Mouse (Mus musculus) MEL (cell line): ENCODE data around the gene Gm20388. TPM values are rescaled to one million over a fixed set of nuclear protein-coding genes. Genes with fewer than 3 reads are reported as not detected.

Experiments used
- DNase-seq: peaks from one replicate; pipeline ENCODE4 v3.0.0; 2011; ENCODE audit warnings: low read depth, low spot score
- H3K27ac ChIP-seq: 2 replicates; pipeline ENCODE4 v1.5.1; 2012; ENCODE audit warnings: low read depth, mild to moderate bottlenecking, control low read depth, low read length, moderate library complexity; ENCODE audit not compliant: control insufficient read depth
- H3K27me3 ChIP-seq, 2 experiments: fragments of 150-350 bp in 1 of 2; sonication (generic) in 1 of 2; 2 replicates each; pipeline ENCODE4 v1.6.1; 2012; ENCODE audit warnings: low read length in 2 of 2, mild to moderate bottlenecking in 2 of 2, improper control_type of control experiment in 1 of 2, moderate library complexity in 1 of 2; ENCODE audit not compliant: insufficient read depth in 2 of 2, control insufficient read depth in 1 of 2
- H3K36me3 ChIP-seq, 2 experiments: 2 replicates each; pipeline ENCODE4 v1.6.1; 2012 to 2014; ENCODE audit warnings: low read length in 2 of 2, improper control_type of control experiment in 1 of 2, inconsistent platforms in 1 of 2, mild to moderate bottlenecking in 1 of 2; ENCODE audit not compliant: insufficient read depth in 2 of 2, control insufficient read depth in 1 of 2
- H3K4me1 ChIP-seq, 2 experiments: fragments of 150-350 bp in 1 of 2; sonication (generic) in 1 of 2; 2 replicates each; pipeline ENCODE4 v1.6.1; 2012; ENCODE audit warnings: low read length in 2 of 2, improper control_type of control experiment in 1 of 2, mild to moderate bottlenecking in 1 of 2; ENCODE audit not compliant: insufficient read depth in 2 of 2, control insufficient read depth in 1 of 2
- H3K4me3 ChIP-seq, 2 experiments: fragments of 150-350 bp in 1 of 2; sonication (generic) in 1 of 2; 2 replicates each; pipeline ENCODE4 v1.5.1; 2012; ENCODE audit warnings: low read depth in 2 of 2, low read length in 2 of 2, mild to moderate bottlenecking in 2 of 2, moderate library complexity in 2 of 2, control low read depth in 1 of 2, improper control_type of control experiment in 1 of 2; ENCODE audit not compliant: control insufficient read depth in 1 of 2, insufficient read depth in 1 of 2
- H3K79me2 ChIP-seq: 2 replicates; pipeline ENCODE4 v1.6.1; 2012; ENCODE audit warnings: mild to moderate bottlenecking, low read length, moderate library complexity; ENCODE audit not compliant: control insufficient read depth, poor library complexity, insufficient read depth
- H3K9ac ChIP-seq: 2 replicates; pipeline ENCODE4 v1.6.1; 2012; ENCODE audit warnings: low read depth, mild to moderate bottlenecking, control low read depth, low read length, moderate library complexity; ENCODE audit not compliant: control insufficient read depth, poor library complexity, severe bottlenecking
- H3K9me3 ChIP-seq: fragments of 150-350 bp; sonication (generic); replicated peaks from 2 replicates; pipeline ENCODE4 v1.6.1; 2012; ENCODE audit warnings: mild to moderate bottlenecking, low read length, improper control_type of control experiment, moderate library complexity; ENCODE audit not compliant: insufficient read depth
- CHD2 ChIP-seq: IDR thresholded peaks from 2 replicates; pipeline ENCODE4 v1.6.1; 2011; ENCODE audit warnings: low read length, improper control_type of control experiment
- CTCF ChIP-seq, 3 experiments: IDR thresholded peaks in 2 of 3; conservative IDR thresholded peaks in 1 of 3; 2 replicates each; pipeline ENCODE4 v1.5.1; 2011 to 2012; ENCODE audit warnings: low read length in 3 of 3, low read depth in 2 of 3, mild to moderate bottlenecking in 2 of 3, improper control_type of control experiment in 1 of 3, inconsistent platforms in 1 of 3, mixed read lengths in 1 of 3, moderate library complexity in 1 of 3; ENCODE audit not compliant: control insufficient read depth in 1 of 3, insufficient read depth in 1 of 3, poor library complexity in 1 of 3, severe bottlenecking in 1 of 3
- EP300 ChIP-seq, 2 experiments: IDR thresholded peaks; 2 replicates each; pipeline ENCODE4 v1.6.1; 2011; ENCODE audit warnings: improper control_type of control experiment in 2 of 2, low read length in 2 of 2, low read depth in 1 of 2, mild to moderate bottlenecking in 1 of 2
- ETS1 ChIP-seq: IDR thresholded peaks from 2 replicates; pipeline ENCODE4 v1.6.1; 2012; ENCODE audit warnings: low read depth, mild to moderate bottlenecking, inconsistent platforms, low read length, improper control_type of control experiment, moderate library complexity
- GABPA ChIP-seq: IDR thresholded peaks from 2 replicates; pipeline ENCODE4 v1.6.1; 2012; ENCODE audit warnings: low read depth, mild to moderate bottlenecking, inconsistent platforms, low read length, improper control_type of control experiment, moderate library complexity
- JUND ChIP-seq: IDR thresholded peaks from 2 replicates; pipeline ENCODE4 v1.6.1; 2011; ENCODE audit warnings: low read depth, mild to moderate bottlenecking, improper control_type of control experiment, low read length
- NRF1 ChIP-seq: IDR thresholded peaks from 2 replicates; pipeline ENCODE4 v1.6.1; 2014; ENCODE audit warnings: low read depth, mild to moderate bottlenecking, inconsistent platforms, low read length, improper control_type of control experiment, moderate library complexity; ENCODE audit not compliant: poor library complexity, insufficient read depth, severe bottlenecking
- POLR2A ChIP-seq, 2 experiments: IDR thresholded peaks; 2 replicates each; pipeline ENCODE4 v1.6.1; 2011 to 2012; ENCODE audit warnings: low read length in 2 of 2, mild to moderate bottlenecking in 2 of 2, control low read depth in 1 of 2, improper control_type of control experiment in 1 of 2, low read depth in 1 of 2, moderate library complexity in 1 of 2; ENCODE audit not compliant: control insufficient read depth in 1 of 2, insufficient read depth in 1 of 2, poor library complexity in 1 of 2
- POLR2AphosphoS2 ChIP-seq: IDR thresholded peaks from 2 replicates; pipeline ENCODE4 v1.6.1; 2011; ENCODE audit warnings: low read length, improper control_type of control experiment
- POLR2AphosphoS5 ChIP-seq: IDR thresholded peaks from 2 replicates; pipeline ENCODE4 v1.6.1; 2012; ENCODE audit warnings: low read depth, borderline replicate concordance, mild to moderate bottlenecking, inconsistent platforms, low read length, moderate library complexity, mixed read lengths
- RAD21 ChIP-seq: IDR thresholded peaks from 2 replicates; pipeline ENCODE4 v1.6.1; 2011; ENCODE audit warnings: mild to moderate bottlenecking, low read depth, low read length, improper control_type of control experiment
- SMC3 ChIP-seq: IDR thresholded peaks from 2 replicates; pipeline ENCODE4 v1.6.1; 2011; ENCODE audit warnings: low read depth, low read length, improper control_type of control experiment
- TAL1 ChIP-seq: IDR thresholded peaks from 2 replicates; pipeline ENCODE4 v1.6.1; 2012; ENCODE audit warnings: mild to moderate bottlenecking, inconsistent platforms, low read length, moderate library complexity, mixed read lengths
- TBP ChIP-seq: IDR thresholded peaks from 2 replicates; pipeline ENCODE4 v1.8.0; 2011; ENCODE audit warnings: low read depth, low read length, improper control_type of control experiment
- UBTF ChIP-seq: IDR thresholded peaks from 2 replicates; pipeline ENCODE4 v1.6.1; 2012; ENCODE audit warnings: low read depth, mild to moderate bottlenecking, inconsistent platforms, low read length, improper control_type of control experiment, moderate library complexity, borderline replicate concordance; ENCODE audit not compliant: insufficient read depth
- USF1 ChIP-seq: IDR thresholded peaks from 2 replicates; pipeline ENCODE4 v1.6.1; 2014; ENCODE audit warnings: low read depth, mild to moderate bottlenecking, inconsistent platforms, low read length, improper control_type of control experiment, moderate library complexity
- ZKSCAN1 ChIP-seq: IDR thresholded peaks from 2 replicates; pipeline ENCODE4 v1.6.1; 2012; ENCODE audit warnings: low read depth, mild to moderate bottlenecking, inconsistent platforms, low read length, improper control_type of control experiment, moderate library complexity
- ZNF384 ChIP-seq: IDR thresholded peaks from 2 replicates; pipeline ENCODE4 v1.6.1; 2012; ENCODE audit warnings: low read depth, mild to moderate bottlenecking, inconsistent platforms, low read length, improper control_type of control experiment
- polyA plus RNA-seq, 2 experiments: library from polyadenylated mRNA; stranded (reverse) in 1 of 2; unstranded in 1 of 2; fragments of >175 nt in 1 of 2; fragments of >200 nt in 1 of 2; gene quantifications; 2 replicates each; pipeline versions ENCODE4 v1.2.1 to v1.2.4; 2012; ENCODE audit warnings: low replicate concordance in 2 of 2, low read depth in 1 of 2; ENCODE audit not compliant: insufficient read length in 2 of 2, insufficient read depth in 1 of 2, missing spikeins in 1 of 2
- total RNA-seq: library from RNA; depleted of rRNA; stranded (reverse); fragments of 300-350 nt; gene quantifications from 2 replicates; pipeline ENCODE4 v1.2.3, GENCODE M21; 2012

Gene Gm20388
- total and polyA plus RNA-seq, 3 experiments, result 11.1 to 17.8 TPM; not detected in 1

- Histone ChIP-seq H3K9me3 (no peaks in the 10 kb centered on the region), H3K9ac (no peak overlapping the region)
- TF ChIP-seq SMC3, result no peak
- TF ChIP-seq, all 39 proteins: peak for 0
- Histone ChIP-seq H3K79me2 (no peaks in the 10 kb centered on the region), H3K27ac (no peak overlapping the region), H3K4me1 (peaks cover 0 to 4% of the 10 kb centered on the region in 2 experiments; a peak in 1 of 4 replicates), H3K4me3 (no peak overlapping the region), H3K27me3 (no peaks in the 10 kb centered on the region; a peak in 1 of 4 replicates), H3K36me3 (no peaks in the 10 kb centered on the region)
- DNase-seq, result no peak
These were observed 3805.4 kb downstream of the Gm20388 start for GRCm38 (mm10) chr8:123715916-123716592.

- Histone ChIP-seq H3K79me2 (no peaks in the 10 kb centered on the region), H3K27me3 (no peaks in the 10 kb centered on the region; a peak in 1 of 4 replicates), H3K36me3 (no peaks in the 10 kb centered on the region), H3K9ac (no peak overlapping the region), H3K4me1 (peaks cover 0 to 4% of the 10 kb centered on the region in 2 experiments; a peak in 1 of 4 replicates), H3K27ac (no peak overlapping the region), H3K4me3 (no peak overlapping the region), H3K9me3 (no peaks in the 10 kb centered on the region)
- no peak for TF ChIP-seq NRF1
- TF ChIP-seq POLR2AphosphoS2, result no peak
- DNase-seq, result no peak
These were observed 3806.5 kb downstream of the Gm20388 start for GRCm38 (mm10) chr8:123717104-123717503.

- H3K36me3 ChIP-seq, result no peaks in the 10 kb centered on the region
- peaks cover 0 to 4% of the 10 kb centered on the region in 2 experiments; a peak in 1 of 4 replicates for H3K4me1 ChIP-seq
- no peak overlapping the region for H3K9ac ChIP-seq
- no peak for TF ChIP-seq USF1
- TF ChIP-seq ETS1, result no peak
- no peak for TF ChIP-seq UBTF
- TF ChIP-seq NRF1, result no peak
- no peak for TF ChIP-seq JUND
- TF ChIP-seq CTCF (IDR thresholded peaks at IDR 0.05 in 2 of 3, conservative IDR thresholded peaks at IDR 0.05 in 1 of 3; ENCODE audit: control insufficient read depth in 1 of 3, insufficient read depth in 1 of 3, low read depth in 2 of 3, low read length in 3 of 3, poor library complexity in 1 of 3, severe bottlenecking in 1 of 3), result no peak
- no peak for TF ChIP-seq TAL1
- no peak for TF ChIP-seq GABPA
- no peak for TF ChIP-seq POLR2A (IDR thresholded peaks at IDR 0.05; ENCODE audit: control insufficient read depth in 1 of 2, insufficient read depth in 1 of 2, low read depth in 1 of 2, low read length in 2 of 2, poor library complexity in 1 of 2)
- TF ChIP-seq ZKSCAN1, result no peak
- TF ChIP-seq TBP, result no peak
- no peak for TF ChIP-seq POLR2AphosphoS5
- no peak for TF ChIP-seq RAD21
- no peak for TF ChIP-seq ZNF384
- no peak for TF ChIP-seq CHD2
- TF ChIP-seq EP300 (IDR thresholded peaks at IDR 0.05; ENCODE audit: low read depth in 1 of 2, low read length in 2 of 2), result no peak
- TF ChIP-seq, all 39 proteins: peak for 0
- H3K27ac ChIP-seq, result no peak overlapping the region
- H3K27me3 ChIP-seq, result no peaks in the 10 kb centered on the region; a peak in 1 of 4 replicates
- no peak overlapping the region for H3K4me3 ChIP-seq
- H3K9me3 ChIP-seq, result no peaks in the 10 kb centered on the region
- no peaks in the 10 kb centered on the region for H3K79me2 ChIP-seq
- no peak for DNase-seq
These were observed 3807.2 kb downstream of the Gm20388 start for GRCm38 (mm10) chr8:123717516-123718490.
